Mouse (Mus musculus): ENCODE measurements at regions not wholly inside any gene's neighbourhood (a gene's known extent, or its start where the extent isn't known, plus 50 kb on each side); places are given as distances from the start of the nearest gene placed in this dataset.

DNA sequence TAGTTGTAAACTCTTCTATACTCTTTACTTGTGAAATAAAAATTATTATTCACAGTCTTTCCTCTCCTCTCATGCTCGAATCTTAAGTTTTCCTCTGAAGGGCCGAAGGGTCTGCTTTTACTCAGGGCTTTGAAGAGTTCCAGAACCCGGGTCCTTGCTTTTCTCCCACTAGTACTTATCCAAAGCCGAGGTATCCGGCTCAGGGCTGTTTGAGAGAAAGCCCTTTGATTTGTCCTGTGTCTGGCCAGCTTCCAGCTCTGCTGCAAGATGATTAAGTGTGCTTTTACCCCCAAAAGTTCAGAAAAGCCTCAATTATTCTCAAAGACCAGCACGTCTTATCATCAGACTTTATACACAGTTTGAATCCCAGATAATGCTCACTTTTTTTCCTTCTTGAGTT lies 88.7 kb upstream of the Tcf21 start:
- no peak for DNase-seq (ENCODE audit: low spot score)
- Histone ChIP-seq H3K9me3 (no peaks in the 10 kb centered on the region), H3K4me3 (no peak overlapping the region), H3K27ac (replicated peaks) (no peak overlapping the region), H3K36me3 (replicated peaks) (no peaks in the 10 kb centered on the region), H3K4me1 (no peaks in the 10 kb centered on the region), H3K27me3 (replicated peaks; ENCODE audit: low read depth, poor library complexity, severe bottlenecking) (no peaks in the 10 kb centered on the region)
- 89% methylated on average over 6 of the region's 6 CpGs for WGBS

DNA sequence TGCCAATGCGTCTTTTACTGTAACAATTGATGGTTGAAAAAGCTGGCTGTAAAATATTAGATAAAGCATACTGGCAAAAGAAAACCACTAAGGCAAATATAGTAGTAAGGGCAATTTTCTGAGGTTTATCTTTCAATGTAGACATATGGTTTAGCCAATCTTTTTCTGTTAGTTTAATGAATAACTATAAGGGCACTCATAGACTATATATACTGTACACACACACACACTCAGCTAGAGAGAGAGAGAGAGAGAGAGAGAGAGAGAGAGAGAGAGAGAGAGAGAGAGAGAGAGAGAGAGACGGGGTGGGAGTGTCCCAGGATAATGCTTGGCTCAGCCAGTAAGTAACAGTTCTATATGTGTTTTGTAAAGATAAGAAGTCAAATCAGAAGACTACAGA lies 85.3 kb upstream of the Tcf21 start:
- 76% methylated on average over 2 of the region's 2 CpGs for whole genome bisulfite sequencing
- no peaks in the 10 kb centered on the region for H3K4me1 ChIP-seq
- H3K36me3 ChIP-seq (replicated peaks), result no peaks in the 10 kb centered on the region
- H3K4me3 ChIP-seq, result no peak overlapping the region
- no peak for DNase-seq (ENCODE audit: low spot score)
- H3K9me3 ChIP-seq, result no peaks in the 10 kb centered on the region
- no peaks in the 10 kb centered on the region for H3K27me3 ChIP-seq (replicated peaks; ENCODE audit: low read depth, poor library complexity, severe bottlenecking)
- H3K27ac ChIP-seq (replicated peaks), result no peak overlapping the region

DNA sequence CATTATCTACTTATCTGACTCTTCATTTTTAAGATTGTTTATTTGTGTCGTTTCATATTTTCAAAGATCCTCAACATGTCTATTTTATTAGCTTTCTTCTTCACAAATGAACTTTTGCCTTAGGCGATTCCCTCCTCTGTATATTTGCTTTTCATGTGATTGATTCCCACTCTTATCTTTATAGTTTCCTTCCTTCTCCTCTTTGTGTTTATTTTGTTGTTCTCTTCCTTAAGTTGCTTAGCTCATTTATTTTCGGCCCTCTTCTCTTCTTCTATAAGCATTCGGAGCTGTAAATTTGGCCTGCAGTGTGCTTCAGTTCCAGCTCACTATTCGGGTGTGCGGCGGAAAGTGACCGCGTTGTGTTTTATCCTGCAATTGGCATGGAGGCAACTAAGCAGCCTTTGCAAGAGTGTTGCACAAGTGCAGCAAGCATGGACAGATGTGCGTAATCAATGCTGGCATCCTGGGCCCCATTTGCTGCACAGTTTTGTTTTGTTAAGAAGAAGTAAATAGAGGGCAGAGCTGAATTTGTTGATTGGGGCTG lies 73.5 kb upstream of the Tcf21 start:
- DNase-seq (ENCODE audit: low spot score), result no peak
- Histone ChIP-seq H3K36me3 (replicated peaks) (no peaks in the 10 kb centered on the region), H3K9me3 (no peaks in the 10 kb centered on the region), H3K27me3 (replicated peaks; ENCODE audit: low read depth, poor library complexity, severe bottlenecking) (no peaks in the 10 kb centered on the region), H3K4me1 (no peaks in the 10 kb centered on the region), H3K4me3 (no peak overlapping the region), H3K27ac (replicated peaks) (no peak overlapping the region)
- WGBS, result 85% methylated on average over 10 of the region's 10 CpGs

DNA sequence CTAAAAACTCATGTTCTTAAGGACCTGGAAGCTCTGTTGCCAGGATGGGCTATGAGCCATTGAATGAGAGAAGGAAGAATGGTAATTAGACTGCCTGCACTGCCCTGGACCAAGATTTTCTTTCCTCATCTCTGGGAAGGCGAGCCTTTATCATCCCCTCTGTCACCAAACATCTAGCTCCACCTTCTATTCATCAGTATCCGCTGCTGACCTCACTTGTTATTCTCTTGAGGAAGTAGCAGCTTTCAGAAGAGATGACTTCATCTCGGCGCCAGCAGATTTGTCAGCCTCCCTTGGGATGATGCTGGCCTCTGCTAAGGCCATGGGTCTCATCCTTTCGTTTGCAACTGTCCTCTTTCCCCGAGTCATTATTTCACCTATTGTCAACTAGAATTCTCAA lies 67.5 kb upstream of the Tcf21 start:
- no peaks in the 10 kb centered on the region for H3K9me3 ChIP-seq
- DNase-seq (ENCODE audit: low spot score), result no peak
- no peak overlapping the region for H3K4me3 ChIP-seq
- H3K36me3 ChIP-seq (replicated peaks), result no peaks in the 10 kb centered on the region
- WGBS, result 75% methylated on average over 6 of the region's 6 CpGs
- no peak overlapping the region for H3K27ac ChIP-seq (replicated peaks)
- H3K4me1 ChIP-seq, result no peaks in the 10 kb centered on the region
- H3K27me3 ChIP-seq (replicated peaks; ENCODE audit: low read depth, poor library complexity, severe bottlenecking), result no peaks in the 10 kb centered on the region

DNA sequence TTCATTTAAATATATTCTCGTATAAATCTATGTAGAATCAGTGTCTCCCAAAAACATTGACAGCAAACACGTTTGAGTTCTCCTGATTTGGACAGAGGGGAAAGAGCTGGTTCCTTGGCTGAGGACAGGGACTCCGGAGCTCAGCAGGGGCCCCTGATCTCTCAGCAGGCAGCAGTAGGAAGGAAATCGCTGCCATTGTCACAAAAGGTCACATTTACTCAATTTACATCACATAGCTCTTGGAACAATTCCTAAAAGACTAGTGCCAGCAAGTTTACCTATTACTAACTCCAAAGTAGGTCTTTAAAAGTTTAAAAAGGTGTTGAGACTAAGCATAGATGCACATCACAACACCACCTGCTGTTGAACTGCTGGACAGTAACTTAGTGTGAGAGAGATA lies 59.7 kb upstream of the Tcf21 start:
- Histone ChIP-seq H3K36me3 (replicated peaks) (no peaks in the 10 kb centered on the region), H3K4me1 (no peaks in the 10 kb centered on the region), H3K27me3 (replicated peaks; ENCODE audit: low read depth, poor library complexity, severe bottlenecking) (no peaks in the 10 kb centered on the region; the same call in 1 of the 2 replicates), H3K9me3 (no peaks in the 10 kb centered on the region), H3K27ac (replicated peaks) (no peak overlapping the region), H3K4me3 (no peak overlapping the region)
- no peak for DNase-seq (ENCODE audit: low spot score)
- WGBS, result 30% methylated on average over 4 of the region's 4 CpGs

DNA sequence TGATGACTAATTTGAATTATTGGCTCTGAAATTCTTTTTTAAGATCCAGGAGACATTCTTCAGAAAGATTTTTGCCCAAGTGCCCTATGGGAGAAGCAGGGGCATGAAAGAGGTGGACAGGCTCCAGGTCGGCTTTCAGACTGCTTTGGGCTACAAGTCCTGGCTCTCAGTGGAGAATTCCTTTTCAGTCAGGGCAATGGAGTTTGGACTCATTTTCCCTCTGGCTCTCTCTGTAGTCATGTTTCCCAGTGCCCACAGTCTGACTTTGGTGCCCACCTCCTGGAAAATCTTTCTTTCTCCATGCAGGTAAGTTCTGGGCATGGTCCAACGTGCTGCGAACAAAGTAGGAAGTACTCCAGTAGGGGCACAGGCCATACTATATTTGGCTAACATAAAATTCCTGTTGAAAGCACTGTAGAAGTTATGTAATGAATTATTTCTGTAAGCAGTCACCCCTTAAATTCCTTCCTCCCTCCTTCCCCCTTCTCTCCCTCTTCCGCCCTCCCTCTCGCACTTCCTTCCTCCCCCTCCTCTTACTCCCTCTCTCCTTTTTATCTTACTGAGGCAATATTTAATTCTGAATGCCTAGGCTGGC lies 57.7 kb upstream of the Tcf21 start:
- WGBS, result 81% methylated on average over 5 of the region's 5 CpGs
- no peaks in the 10 kb centered on the region for H3K36me3 ChIP-seq (replicated peaks)
- no peaks in the 10 kb centered on the region for H3K9me3 ChIP-seq
- no peak overlapping the region for H3K27ac ChIP-seq (replicated peaks)
- no peak overlapping the region for H3K4me3 ChIP-seq
- no peaks in the 10 kb centered on the region for H3K4me1 ChIP-seq
- no peaks in the 10 kb centered on the region; the same call in 1 of the 2 replicates for H3K27me3 ChIP-seq (replicated peaks; ENCODE audit: low read depth, poor library complexity, severe bottlenecking)
- no peak for DNase-seq (ENCODE audit: low spot score)

DNA sequence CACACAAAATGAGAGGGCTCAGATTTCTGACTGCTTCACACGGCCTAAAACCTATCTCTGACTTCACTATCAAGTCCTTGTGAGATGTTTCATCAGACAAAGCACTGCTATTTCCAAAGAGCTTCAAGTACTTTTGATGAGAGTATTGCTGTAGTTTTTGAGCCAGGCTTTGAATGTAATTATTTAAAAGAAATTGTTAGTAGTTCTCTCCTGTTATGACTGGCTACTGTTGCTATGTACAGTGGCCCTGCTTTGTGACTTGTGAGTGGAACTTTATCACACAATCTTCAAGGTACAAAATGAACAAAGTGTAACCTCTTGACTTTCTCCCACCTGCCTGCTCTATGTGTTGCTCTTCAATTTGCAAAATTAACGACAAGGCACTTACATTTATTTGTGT lies 57.1 kb upstream of the Tcf21 start:
- WGBS, result 70% methylated on average over 2 of the region's 2 CpGs
- no peaks in the 10 kb centered on the region for H3K36me3 ChIP-seq (replicated peaks)

DNA sequence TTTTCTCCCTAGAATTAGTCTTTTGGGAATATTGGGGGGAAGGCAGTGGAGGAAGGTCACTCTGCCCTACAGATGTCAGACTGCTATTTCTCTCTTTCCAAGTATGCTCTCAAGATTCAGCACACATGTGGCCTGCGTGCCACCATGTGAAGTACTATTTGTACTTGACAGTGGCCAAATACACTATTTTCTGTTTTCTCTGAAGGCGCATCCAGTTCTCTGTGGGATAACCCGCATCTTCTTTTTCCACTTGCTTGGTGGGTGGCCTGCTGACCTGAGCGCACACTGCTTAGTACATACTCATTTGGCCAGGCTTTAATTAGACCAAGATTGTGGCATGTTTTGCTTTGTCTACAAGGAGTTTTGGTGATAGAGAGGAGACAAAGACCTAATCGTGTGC lies 55.7 kb upstream of the Tcf21 start:
- no peak for DNase-seq (ENCODE audit: low spot score)
- Histone ChIP-seq H3K27me3 (replicated peaks; ENCODE audit: low read depth, poor library complexity, severe bottlenecking) (no peaks in the 10 kb centered on the region; the same call in 1 of the 2 replicates), H3K4me3 (no peak overlapping the region), H3K4me1 (no peaks in the 10 kb centered on the region), H3K9me3 (no peaks in the 10 kb centered on the region), H3K36me3 (replicated peaks) (no peaks in the 10 kb centered on the region), H3K27ac (replicated peaks) (no peak overlapping the region)
- WGBS, result 76% methylated on average over 5 of the region's 5 CpGs

More for the DNA sequence above, 57.1 kb upstream of the Tcf21 start:
- DNase-seq (ENCODE audit: low spot score), result no peak
- H3K4me1 ChIP-seq, result no peaks in the 10 kb centered on the region
- no peaks in the 10 kb centered on the region for H3K9me3 ChIP-seq
- no peak overlapping the region for H3K27ac ChIP-seq (replicated peaks)
- H3K27me3 ChIP-seq (replicated peaks; ENCODE audit: low read depth, poor library complexity, severe bottlenecking), result no peaks in the 10 kb centered on the region; the same call in 1 of the 2 replicates
- no peak overlapping the region for H3K4me3 ChIP-seq

DNA sequence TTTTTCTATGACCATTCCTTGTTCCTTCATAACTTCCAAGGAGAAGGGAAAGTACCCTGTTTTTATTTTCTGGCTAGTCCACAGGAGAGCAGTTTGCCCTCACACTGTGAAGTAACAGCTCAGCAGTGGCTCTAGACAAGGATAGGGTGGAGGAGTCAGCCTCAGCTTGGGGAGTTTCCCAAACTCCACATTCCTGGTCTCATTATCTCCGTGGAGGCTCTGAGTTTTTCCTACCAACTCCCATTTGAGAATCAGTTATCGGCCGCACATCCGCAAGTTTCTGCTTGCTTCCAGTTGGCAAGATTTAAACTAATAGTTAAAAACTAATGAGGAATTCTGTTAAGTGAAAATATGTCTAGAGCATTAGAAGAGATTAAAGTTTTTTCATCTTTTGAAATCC lies 55.2 kb upstream of the Tcf21 start:
- DNase-seq (ENCODE audit: low spot score), result no peak
- 78% methylated on average over 4 of the region's 4 CpGs for WGBS
- Histone ChIP-seq H3K27ac (replicated peaks) (no peak overlapping the region), H3K9me3 (no peaks in the 10 kb centered on the region), H3K4me1 (no peaks in the 10 kb centered on the region), H3K27me3 (replicated peaks; ENCODE audit: low read depth, poor library complexity, severe bottlenecking) (no peaks in the 10 kb centered on the region; the same call in 1 of the 2 replicates), H3K4me3 (no peak overlapping the region), H3K36me3 (replicated peaks) (no peaks in the 10 kb centered on the region)

Data from embryonic facial prominence, embryonic 10.5 days (tissue).